Mouse (Mus musculus) liver, embryonic 14.5 days (tissue): ENCODE measurements at regions not wholly inside any gene's neighbourhood (a gene's known extent, or its start where the extent isn't known, plus 50 kb on each side); places are given as distances from the start of the nearest gene placed in this dataset.

Source experiments
- CTCF ChIP-seq: IDR thresholded peaks from 2 replicates; pipeline ENCODE4 v1.5.1; 2016; ENCODE audit warnings: antibody characterized with exemption, low read depth, control low read depth
- EP300 ChIP-seq: IDR thresholded peaks from 2 replicates; pipeline ENCODE4 v1.6.1; 2016; ENCODE audit warnings: antibody characterized with exemption, low read depth

DNA sequence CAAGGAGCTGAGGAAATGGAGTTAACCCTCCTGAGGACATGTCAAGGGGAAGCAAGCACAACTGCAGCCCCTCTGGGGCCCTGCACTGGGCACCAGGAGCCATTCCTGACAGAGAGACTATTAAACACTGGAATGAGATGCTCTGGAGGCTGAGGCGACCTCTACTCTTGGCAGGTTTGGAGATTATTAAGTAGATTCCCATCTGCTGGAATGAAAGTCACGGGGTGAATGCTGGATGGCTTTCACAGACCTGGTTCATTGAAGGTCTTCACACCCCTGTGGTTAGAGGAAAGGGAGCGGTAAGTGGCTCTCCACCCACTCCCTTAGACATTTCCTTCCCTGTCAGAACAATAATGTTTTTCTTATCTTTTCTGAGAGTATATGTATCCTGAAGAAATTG lies 122.8 kb upstream of the Itgb1 start:
- TF ChIP-seq CTCF (no peak), EP300 (no peak)
